Mouse (Mus musculus): Measurements from ENCODE around the gene 1110065P20Rik. TPM values are rescaled to one million over a fixed set of nuclear protein-coding genes. Genes with fewer than 3 reads are reported as not detected.

1110065P20Rik gene
- polyA plus RNA-seq (2012): 0.90 and 1.2 TPM in 2 replicates

DNA sequence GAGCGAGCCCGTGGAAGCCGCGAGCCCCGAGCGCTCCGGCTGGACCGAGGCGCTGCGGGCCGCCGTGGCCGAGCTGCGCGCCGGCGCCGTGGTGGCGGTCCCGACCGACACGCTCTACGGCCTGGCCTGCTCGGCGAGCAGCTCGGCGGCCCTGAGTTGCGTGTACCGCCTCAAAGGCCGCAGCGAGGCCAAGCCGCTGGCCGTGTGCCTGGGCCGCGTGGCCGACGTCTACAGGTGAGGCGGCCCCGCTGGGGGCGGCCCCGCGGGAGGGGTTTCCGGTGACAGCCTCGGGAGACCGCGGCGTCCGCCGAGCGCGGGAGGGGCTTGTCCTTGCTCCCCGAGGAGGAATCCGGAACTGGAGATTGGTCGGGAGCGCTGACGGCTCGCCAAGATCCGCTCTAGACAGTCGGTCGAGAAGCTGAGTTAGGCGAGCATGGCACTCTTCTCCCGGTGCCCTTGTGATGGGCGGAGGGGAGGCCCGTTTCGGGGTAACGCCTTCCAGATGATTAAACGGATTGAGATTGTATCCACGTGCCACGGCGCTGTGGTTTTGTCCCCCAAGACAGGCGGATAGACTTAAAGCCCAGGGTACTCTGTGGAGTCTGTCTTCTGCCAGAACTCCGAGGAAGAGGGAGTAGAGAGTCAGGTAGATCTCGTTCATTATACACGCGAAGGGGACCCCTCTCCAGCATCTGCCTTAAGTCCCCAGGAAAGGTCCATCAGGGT is at the start of gene 1110065P20Rik:
Gene 1110065P20Rik, minus strand, starts transcription at position 264 of the 726 bp plus-strand sequence.
- no peak for TF ChIP-seq TAL1 (IDR thresholded peaks at IDR 0.05; ENCODE audit: low read length)
- TF ChIP-seq GATA1 (IDR thresholded peaks at IDR 0.05; ENCODE audit: low read length): no peak

DNA sequence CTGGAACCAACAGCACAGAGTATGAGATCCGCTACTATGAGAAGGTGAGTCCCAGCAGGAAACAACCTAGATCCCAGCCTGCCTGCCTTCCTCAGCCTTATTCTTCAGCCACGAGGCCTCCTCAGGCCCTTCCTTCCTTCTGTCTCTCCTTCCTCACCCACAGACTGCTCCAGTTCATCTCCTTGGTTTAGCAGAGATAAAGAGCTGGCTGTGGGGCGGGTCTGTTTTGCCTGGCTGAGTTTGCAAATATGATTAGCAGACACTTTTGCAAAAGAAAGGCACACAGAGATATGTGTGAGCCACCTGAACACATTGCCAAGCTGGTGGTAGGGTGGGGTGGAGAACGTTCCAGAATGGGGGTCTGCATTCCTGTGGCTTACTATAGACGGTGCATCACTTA is 48.9 kb upstream of the 1110065P20Rik start:
- TF ChIP-seq GATA1 (IDR thresholded peaks at IDR 0.05; ENCODE audit: low read length) (no peak), TAL1 (IDR thresholded peaks at IDR 0.05; ENCODE audit: low read length) (no peak)
- Histone ChIP-seq H3K4me1 (ENCODE audit: control insufficient read depth) (peaks cover 9% of the 10 kb centered on the region), H3K36me3 (ENCODE audit: control insufficient read depth) (no peaks in the 10 kb centered on the region), H3K4me3 (replicated peaks) (no peak overlapping the region), H3K27me3 (ENCODE audit: control insufficient read depth) (peaks cover 40% of the 10 kb centered on the region), H3K9me3 (ENCODE audit: control insufficient read depth, low read length) (no peaks in the 10 kb centered on the region)

More for the DNA sequence above, at the start of gene 1110065P20Rik:
- peaks cover 37% of the 10 kb centered on the region for H3K4me1 ChIP-seq (ENCODE audit: control insufficient read depth)
- peaks cover 60% of the 10 kb centered on the region for H3K36me3 ChIP-seq (ENCODE audit: control insufficient read depth)
- H3K27me3 ChIP-seq (ENCODE audit: control insufficient read depth): no peaks in the 10 kb centered on the region
- peak within 1 kb of the TSS; percentile 94 for H3K4me3 ChIP-seq (replicated peaks)
- H3K9me3 ChIP-seq (ENCODE audit: control insufficient read depth, low read length): no peaks in the 10 kb centered on the region

DNA sequence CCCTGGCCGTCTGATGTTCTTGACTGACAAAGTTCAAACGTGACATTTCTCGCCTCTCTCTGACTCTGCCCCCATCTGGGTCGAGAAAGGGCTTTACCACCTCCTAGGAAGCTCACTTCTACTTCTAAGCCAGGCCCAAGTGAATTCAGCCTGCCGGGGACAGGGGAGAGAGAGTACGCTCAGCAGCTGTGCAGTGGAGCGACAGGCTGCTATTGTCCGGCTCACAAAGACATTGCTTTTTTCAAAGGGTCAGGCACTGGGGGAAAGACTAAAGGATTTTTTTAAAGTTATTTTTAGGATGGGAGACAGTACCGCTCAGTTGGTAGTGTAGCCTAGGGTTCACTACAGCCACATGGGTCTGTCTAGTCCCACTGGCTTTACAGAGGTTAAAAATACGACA is 47.4 kb upstream of the 1110065P20Rik start:
- peaks cover 47% of the 10 kb centered on the region for H3K27me3 ChIP-seq (ENCODE audit: control insufficient read depth)
- H3K9me3 ChIP-seq (ENCODE audit: control insufficient read depth, low read length): no peaks in the 10 kb centered on the region; the same call in 1 of the 2 replicates
- no peak overlapping the region for H3K4me3 ChIP-seq (replicated peaks)
- no peaks in the 10 kb centered on the region for H3K36me3 ChIP-seq (ENCODE audit: control insufficient read depth)
- H3K4me1 ChIP-seq (ENCODE audit: control insufficient read depth): peaks cover 9% of the 10 kb centered on the region
- no peak for TF ChIP-seq TAL1 (IDR thresholded peaks at IDR 0.05; ENCODE audit: low read length)
- TF ChIP-seq GATA1 (IDR thresholded peaks at IDR 0.05; ENCODE audit: low read length): no peak

DNA sequence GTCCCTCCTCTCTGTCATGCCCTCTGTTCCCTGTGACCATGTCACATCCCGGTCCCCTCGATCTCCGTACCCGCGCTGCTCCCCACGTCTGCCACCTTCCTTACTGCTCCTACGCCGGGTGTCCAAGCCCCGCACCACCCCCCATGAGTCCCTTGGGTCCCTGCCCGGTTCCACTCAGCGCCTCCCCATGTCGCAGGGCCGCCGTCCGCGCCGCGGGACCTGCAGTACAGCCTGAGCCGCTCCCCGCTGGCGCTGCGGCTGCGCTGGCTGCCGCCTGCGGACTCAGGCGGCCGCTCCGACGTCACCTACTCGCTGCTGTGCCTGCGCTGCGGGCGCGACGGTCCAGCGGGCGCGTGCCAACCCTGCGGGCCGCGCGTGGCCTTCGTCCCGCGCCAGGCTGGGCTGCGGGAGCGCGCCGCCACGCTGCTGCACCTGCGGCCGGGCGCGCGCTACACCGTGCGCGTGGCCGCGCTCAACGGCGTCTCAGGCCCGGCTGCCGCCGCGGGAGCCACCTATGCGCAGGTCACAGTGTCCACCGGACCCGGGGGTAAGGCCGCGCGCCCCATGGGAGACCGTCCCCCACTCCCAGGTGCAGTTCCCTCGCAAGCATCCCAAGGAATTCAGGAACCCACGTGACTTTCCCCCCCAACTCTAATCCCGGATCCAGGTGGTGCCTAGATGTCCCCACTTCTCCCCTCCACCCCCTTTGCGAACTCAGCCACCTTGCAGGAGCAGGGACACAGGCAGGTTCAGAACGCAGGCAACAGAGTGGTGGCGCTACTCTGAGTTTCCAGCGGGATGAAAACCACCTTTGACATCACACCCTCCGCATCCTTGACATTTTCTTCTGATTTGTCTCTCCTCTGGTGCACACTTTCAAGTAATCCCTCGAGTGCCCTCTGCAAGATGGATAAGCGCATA is 43.8 kb upstream of the 1110065P20Rik start:
- Histone ChIP-seq H3K36me3 (ENCODE audit: control insufficient read depth) (no peaks in the 10 kb centered on the region), H3K9me3 (ENCODE audit: control insufficient read depth, low read length) (no peaks in the 10 kb centered on the region; the same call in 1 of the 2 replicates), H3K4me3 (replicated peaks) (no peak overlapping the region), H3K4me1 (ENCODE audit: control insufficient read depth) (peaks cover 4% of the 10 kb centered on the region), H3K27me3 (ENCODE audit: control insufficient read depth) (peaks cover 60% of the 10 kb centered on the region)
- no peak for TF ChIP-seq GATA1 (IDR thresholded peaks at IDR 0.05; ENCODE audit: low read length)
- no peak for TF ChIP-seq TAL1 (IDR thresholded peaks at IDR 0.05; ENCODE audit: low read length)

DNA sequence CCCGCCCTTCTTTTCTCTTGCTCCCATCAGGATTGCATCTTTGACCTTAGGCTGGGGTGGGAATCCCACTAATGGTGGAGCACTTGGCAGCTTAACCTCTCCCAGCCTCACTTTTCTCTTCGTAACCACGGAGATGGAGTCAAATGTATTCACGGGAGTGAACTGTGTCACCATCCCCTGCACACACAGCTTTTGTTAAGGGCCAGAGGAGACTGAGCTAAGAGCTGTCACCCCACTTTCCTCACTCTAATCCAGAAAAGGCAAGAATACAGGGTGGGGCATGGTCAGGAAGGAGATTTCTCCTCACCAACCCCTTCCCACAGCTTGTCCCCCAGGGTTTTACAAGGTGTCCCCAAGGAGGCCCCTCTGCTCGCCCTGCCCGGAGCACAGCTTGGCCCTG is 42.8 kb upstream of the 1110065P20Rik start:
- TF ChIP-seq TAL1 (IDR thresholded peaks at IDR 0.05; ENCODE audit: low read length): no peak
- TF ChIP-seq GATA1 (IDR thresholded peaks at IDR 0.05; ENCODE audit: low read length): no peak
- Histone ChIP-seq H3K27me3 (ENCODE audit: control insufficient read depth) (peaks cover 62% of the 10 kb centered on the region), H3K9me3 (ENCODE audit: control insufficient read depth, low read length) (no peaks in the 10 kb centered on the region; the same call in 1 of the 2 replicates), H3K36me3 (ENCODE audit: control insufficient read depth) (no peaks in the 10 kb centered on the region), H3K4me1 (ENCODE audit: control insufficient read depth) (no peaks in the 10 kb centered on the region), H3K4me3 (replicated peaks) (no peak overlapping the region)

DNA sequence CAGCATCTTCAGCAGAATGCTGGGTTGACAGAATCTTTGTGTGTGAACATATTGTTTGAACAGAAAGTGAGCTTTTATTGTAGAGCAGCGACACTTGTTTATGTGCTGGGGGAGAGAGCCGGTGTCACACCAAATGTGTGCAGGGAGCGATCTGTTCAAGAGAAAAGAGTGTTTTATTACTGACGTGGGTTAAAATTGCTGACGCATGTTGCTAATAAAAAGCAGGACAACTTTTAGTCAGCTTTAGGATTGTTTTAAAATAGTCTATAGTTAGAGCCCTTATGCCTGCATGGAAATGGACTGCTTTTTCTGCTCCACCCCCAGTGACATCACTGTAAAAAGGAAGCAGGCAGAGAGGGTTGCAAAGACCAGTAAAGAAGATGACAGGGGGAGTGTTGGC is 39.8 kb upstream of the 1110065P20Rik start:
- H3K36me3 ChIP-seq (ENCODE audit: control insufficient read depth): no peaks in the 10 kb centered on the region
- H3K4me1 ChIP-seq (ENCODE audit: control insufficient read depth): no peaks in the 10 kb centered on the region
- peaks cover 54% of the 10 kb centered on the region for H3K27me3 ChIP-seq (ENCODE audit: control insufficient read depth)
- H3K9me3 ChIP-seq (ENCODE audit: control insufficient read depth, low read length): no peaks in the 10 kb centered on the region; the same call in 1 of the 2 replicates
- TF ChIP-seq TAL1 (IDR thresholded peaks at IDR 0.05; ENCODE audit: low read length) (no peak), GATA1 (IDR thresholded peaks at IDR 0.05; ENCODE audit: low read length) (no peak)
- H3K4me3 ChIP-seq (replicated peaks): no peak overlapping the region

DNA sequence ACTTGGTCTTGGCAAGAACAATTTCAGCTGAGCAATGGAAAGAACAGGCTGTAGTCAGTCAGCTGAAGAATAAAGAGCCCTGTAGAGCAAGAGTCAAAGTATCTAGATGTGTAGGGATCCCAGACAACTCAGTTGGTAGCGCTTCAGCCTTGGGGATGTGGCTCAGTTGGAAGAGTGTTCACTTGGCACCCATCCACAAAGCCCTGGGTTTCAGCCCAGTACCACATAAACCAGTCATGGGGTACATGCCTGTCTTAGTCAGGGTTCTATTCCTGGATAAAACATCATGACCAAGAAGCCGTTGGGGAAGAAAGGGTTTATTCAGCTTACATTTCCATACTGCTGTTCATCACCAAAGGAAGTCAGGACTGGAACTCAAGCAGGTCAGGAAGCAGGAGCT is 38.9 kb upstream of the 1110065P20Rik start:
- peaks cover 51% of the 10 kb centered on the region for H3K27me3 ChIP-seq (ENCODE audit: control insufficient read depth)
- no peak for TF ChIP-seq GATA1 (IDR thresholded peaks at IDR 0.05; ENCODE audit: low read length)
- no peak for TF ChIP-seq TAL1 (IDR thresholded peaks at IDR 0.05; ENCODE audit: low read length)

DNA sequence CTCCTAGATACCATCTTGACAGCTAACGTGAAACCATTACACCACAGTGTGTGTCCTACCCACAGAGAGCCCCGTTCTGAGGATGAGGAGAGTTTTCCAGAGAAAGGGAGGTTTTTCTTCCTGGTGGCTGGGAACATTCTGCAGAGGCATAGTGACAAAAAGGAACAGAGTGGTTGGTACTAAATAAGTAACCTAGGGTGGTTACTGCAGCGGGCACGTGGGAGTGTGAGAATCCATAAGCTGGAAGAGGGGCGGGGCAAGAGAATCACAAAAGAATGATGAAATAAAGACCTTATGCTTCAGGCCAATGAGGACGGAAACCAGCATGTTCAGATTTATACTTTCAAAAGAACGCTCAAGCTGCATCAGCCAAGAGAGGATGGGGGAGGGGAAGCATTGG is 37.7 kb upstream of the 1110065P20Rik start:
- Histone ChIP-seq H3K4me1 (ENCODE audit: control insufficient read depth) (no peaks in the 10 kb centered on the region), H3K4me3 (replicated peaks) (no peak overlapping the region), H3K36me3 (ENCODE audit: control insufficient read depth) (no peaks in the 10 kb centered on the region), H3K9me3 (ENCODE audit: control insufficient read depth, low read length) (no peaks in the 10 kb centered on the region), H3K27me3 (ENCODE audit: control insufficient read depth) (peaks cover 46% of the 10 kb centered on the region)
- TF ChIP-seq GATA1 (IDR thresholded peaks at IDR 0.05; ENCODE audit: low read length) (no peak), TAL1 (IDR thresholded peaks at IDR 0.05; ENCODE audit: low read length) (no peak)

More for the DNA sequence above, 38.9 kb upstream of the 1110065P20Rik start:
- Histone ChIP-seq H3K4me3 (replicated peaks) (no peak overlapping the region), H3K36me3 (ENCODE audit: control insufficient read depth) (no peaks in the 10 kb centered on the region), H3K4me1 (ENCODE audit: control insufficient read depth) (no peaks in the 10 kb centered on the region), H3K9me3 (ENCODE audit: control insufficient read depth, low read length) (no peaks in the 10 kb centered on the region; the same call in 1 of the 2 replicates)
